Mouse (Mus musculus) gastrocnemius, postnatal 36 days (tissue): ENCODE measurements at regions not wholly inside any gene's neighbourhood (a gene's known extent, or its start where the extent isn't known, plus 50 kb on each side); places are given as distances from the start of the nearest gene placed in this dataset.

Source experiments
- DNase-seq, 2 experiments: peaks; one replicate each; pipeline ENCODE4 v3.0.0; 2022
- intact Hi-C: fragments of 180-260 bp; cut with DNase I; formaldehyde crosslinking; loops from one replicate; pipeline ENCODE4 v1.15.1; 2025

GRCm38 (mm10) chr11:24673248-24674207 lies 595.7 kb downstream of the Bcl11a start:
- intact Hi-C loops: no loop called here
- DNase-seq: no peak

GRCm38 (mm10) chr11:24674208-24674571 lies 596.3 kb downstream of the Bcl11a start:
- no peak for DNase-seq
- intact Hi-C loops: no loop called here

GRCm38 (mm10) chr11:24677016-24677415 lies 599.2 kb downstream of the Bcl11a start:
- intact Hi-C loops: no loop called here
- DNase-seq: no peak

GRCm38 (mm10) chr11:24679581-24679980 lies 601.7 kb downstream of the Bcl11a start:
- intact Hi-C loops: no loop called here

GRCm38 (mm10) chr11:24682423-24682822 lies 604.6 kb downstream of the Bcl11a start:
- intact Hi-C loops: no loop called here
- no peak for DNase-seq

More at GRCm38 (mm10) chr11:24679581-24679980, 601.7 kb downstream of the Bcl11a start:
- DNase-seq: no peak

GRCm38 (mm10) chr11:24685545-24686467 lies 608.0 kb downstream of the Bcl11a start:
- no peak for DNase-seq
- intact Hi-C loops: no loop called here

- DNase-seq: no peak
- intact Hi-C loops: no loop called here
These were observed 610.4 kb downstream of the Bcl11a start for GRCm38 (mm10) chr11:24688160-24688782.

- intact Hi-C loops: no loop called here
- DNase-seq: peak in 1 of 2 experiments; percentile 16
These were observed 612.0 kb downstream of the Bcl11a start for GRCm38 (mm10) chr11:24689807-24690333.

- no peak for DNase-seq
- intact Hi-C loops: no loop called here
These were observed 616.1 kb downstream of the Bcl11a start for GRCm38 (mm10) chr11:24693926-24694325.

- no peak for DNase-seq
- intact Hi-C loops: no loop called here
These were observed 617.3 kb downstream of the Bcl11a start for GRCm38 (mm10) chr11:24695010-24695720.

- intact Hi-C loops: no loop called here
These were observed 618.7 kb downstream of the Bcl11a start for GRCm38 (mm10) chr11:24696561-24696960.

GRCm38 (mm10) chr11:24708790-24709189 lies 630.9 kb downstream of the Bcl11a start:
- intact Hi-C loops: no loop called here
- DNase-seq: no peak

More at GRCm38 (mm10) chr11:24696561-24696960, 618.7 kb downstream of the Bcl11a start:
- DNase-seq: no peak

GRCm38 (mm10) chr11:24716539-24717287 lies 638.9 kb downstream of the Bcl11a start:
- no peak for DNase-seq
- intact Hi-C loops: no loop called here

GRCm38 (mm10) chr11:24724259-24724937 lies 646.5 kb downstream of the Bcl11a start:
- DNase-seq: no peak
- intact Hi-C loops: no loop called here

GRCm38 (mm10) chr11:24726331-24726730 lies 648.5 kb downstream of the Bcl11a start:
- no peak for DNase-seq
- intact Hi-C loops: no loop called here

GRCm38 (mm10) chr11:24727404-24727803 lies 649.5 kb downstream of the Bcl11a start:
- no peak for DNase-seq
- intact Hi-C loops: no loop called here

- DNase-seq: no peak
- intact Hi-C loops: no loop called here
These were observed 653.6 kb downstream of the Bcl11a start for GRCm38 (mm10) chr11:24731431-24731830.

GRCm38 (mm10) chr11:24739710-24740255 lies 661.9 kb downstream of the Bcl11a start:
- no peak for DNase-seq
- intact Hi-C loops: no loop called here
